Mouse (Mus musculus) gastrocnemius, adult 2 months (tissue): ENCODE measurements around the gene Aff4. TPM values are rescaled to one million over a fixed set of nuclear protein-coding genes. Genes with fewer than 3 reads are reported as not detected.
A peak's percentile ranks its signal among the peaks of the same experiment; 100 is the strongest.

ENCODE experiments used
- DNase-seq: peaks from one replicate; pipeline ENCODE4 v3.0.0; 2022
- H3K27ac ChIP-seq: fragments of 200-600 bp; 2 replicates; pipeline ENCODE4 v1.8.1; 2022; ENCODE audit warnings: mild to moderate bottlenecking
- H3K4me3 ChIP-seq: fragments of 200-600 bp; 2 replicates; pipeline ENCODE4 v1.8.1; 2022; ENCODE audit warnings: mild to moderate bottlenecking, moderate library complexity
- CTCF ChIP-seq: fragments of 200-600 bp; IDR thresholded peaks from 2 replicates; pipeline ENCODE4 v1.8.1; 2022; ENCODE audit warnings: antibody characterized with exemption, mild to moderate bottlenecking, moderate library complexity
- intact Hi-C: fragments of 180-260 bp; cut with DNase I; formaldehyde crosslinking; loops from one replicate; pipeline ENCODE4 v1.15.1; 2025
- total RNA-seq, 2 experiments: library from RNA; stranded (reverse); gene quantifications; 2 replicates each; pipeline ENCODE4 v1.2.3; 2021

Gene Aff4
- total RNA-seq, 2 experiments from 2014 or later, result 99.7 to 107 TPM

DNA sequence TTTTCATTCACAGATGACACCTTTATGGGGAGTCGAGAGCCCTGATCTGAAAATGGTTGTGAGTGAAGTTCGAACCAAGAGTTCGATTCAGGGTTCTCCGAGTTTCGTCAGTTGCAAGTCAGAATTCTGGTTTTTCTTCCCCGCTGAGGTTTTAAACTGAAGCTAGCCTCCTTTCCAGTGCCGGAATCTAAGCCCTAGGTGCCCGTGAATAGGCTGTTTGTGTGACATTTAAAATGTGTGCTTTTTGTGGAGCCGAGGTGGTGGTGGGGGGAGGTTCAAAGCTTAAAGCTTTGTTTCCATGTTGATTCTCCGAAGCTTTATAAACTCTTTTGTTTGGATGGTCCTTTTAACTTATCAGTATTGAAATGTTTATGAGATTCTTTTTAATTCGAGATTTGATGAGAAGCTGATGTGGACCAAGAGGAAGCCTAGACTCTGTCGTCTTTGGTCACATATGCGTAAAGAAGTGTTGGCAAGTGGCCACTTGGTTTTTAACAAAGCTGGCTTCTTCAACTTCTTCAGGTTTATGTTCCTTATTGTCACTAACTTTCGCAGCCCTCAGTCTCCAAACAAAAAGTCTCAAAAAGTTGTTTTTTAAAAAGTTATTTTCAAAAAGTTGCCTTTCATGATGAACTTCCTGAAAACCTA, 1.4 kb downstream of the Aff4 start:
- intact Hi-C loops, result loop anchor here (2.0 kb wide), 1 partner anchor 53 kb away; no protein-coding TSS in a partner anchor
- no peak for TF ChIP-seq CTCF
- H3K4me3 ChIP-seq, result peak overlapping the region; percentile 85
- peak overlapping the region; percentile 99 for H3K27ac ChIP-seq
- DNase-seq, result no peak

DNA sequence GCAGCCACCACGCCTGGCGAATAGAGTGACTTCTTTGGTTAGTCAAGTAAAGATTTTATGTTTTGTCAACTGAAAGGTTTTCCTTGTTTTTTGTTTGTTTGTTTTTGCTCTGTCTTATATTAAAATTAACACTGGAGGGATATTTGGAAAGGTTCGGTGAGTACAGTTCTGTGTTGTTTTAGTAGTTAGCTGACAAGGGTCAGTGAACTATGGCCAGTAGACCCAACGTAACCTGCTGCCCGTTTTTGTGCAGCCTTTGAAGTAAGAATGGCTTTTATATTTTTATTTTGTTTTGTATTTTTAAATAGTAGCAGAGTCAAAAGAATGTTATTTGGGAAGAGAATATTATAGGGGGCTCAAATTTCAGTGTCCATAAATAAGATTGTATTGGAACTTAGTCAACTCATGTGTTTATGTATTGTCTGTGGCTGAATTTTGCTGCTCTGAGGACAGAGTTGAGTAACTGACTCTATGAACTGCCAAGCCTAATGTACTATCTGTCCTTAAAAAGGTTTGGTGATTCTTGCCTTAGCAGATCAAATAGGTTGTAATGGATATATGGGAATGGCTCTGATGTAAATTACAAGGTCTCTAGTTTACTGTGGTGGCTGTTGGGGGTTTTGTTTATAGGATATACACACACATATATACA, 8.0 kb downstream of the Aff4 start:
- TF ChIP-seq CTCF, result no peak
- intact Hi-C loops, result no loop called here
- no peak for DNase-seq
- no peak overlapping the region for H3K4me3 ChIP-seq
- no peak overlapping the region; the same call in 1 of the 2 replicates for H3K27ac ChIP-seq

DNA sequence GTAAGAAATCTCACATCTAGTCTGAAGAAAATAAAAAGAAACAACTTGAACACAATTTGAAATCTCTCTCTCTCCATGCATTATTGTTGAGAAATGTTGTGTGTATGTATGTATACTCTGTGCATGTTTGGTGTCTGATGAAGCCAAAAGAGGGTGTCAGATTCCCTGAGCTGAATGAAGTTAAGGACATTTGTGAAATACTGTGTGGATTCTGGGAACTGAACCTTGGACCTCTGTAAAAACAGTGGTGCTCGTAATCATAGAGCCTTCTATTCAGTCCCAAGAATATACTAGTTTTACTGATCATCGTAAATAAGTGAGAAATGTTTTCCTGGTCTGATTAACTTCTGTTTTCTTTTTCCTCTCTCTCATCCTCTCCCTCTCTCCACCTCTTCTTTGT, 16.4 kb downstream of the Aff4 start:
- TF ChIP-seq CTCF, result no peak
- H3K27ac ChIP-seq, result no peak overlapping the region
- intact Hi-C loops, result no loop called here
- H3K4me3 ChIP-seq, result no peak overlapping the region
- DNase-seq, result no peak

DNA sequence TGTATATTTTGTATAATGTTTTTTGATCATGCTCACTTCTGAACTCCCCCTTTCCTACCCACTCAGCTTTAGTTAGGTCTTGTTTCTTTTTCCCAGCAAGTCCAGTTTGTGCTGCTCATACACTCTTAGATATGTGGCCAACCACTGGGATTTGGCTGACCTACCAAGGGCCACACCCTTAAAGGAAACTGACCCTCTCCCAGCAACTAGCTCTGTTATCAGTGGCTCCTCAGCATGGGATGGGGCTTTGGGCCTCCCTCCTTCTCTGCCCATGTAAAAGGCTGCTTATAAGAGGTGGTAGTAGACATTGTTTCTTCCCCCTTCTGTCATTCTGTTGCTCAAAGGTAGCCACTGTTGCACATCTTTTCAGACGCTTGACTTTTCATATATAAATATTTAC, 28.3 kb downstream of the Aff4 start:
- intact Hi-C loops, result no loop called here
- H3K27ac ChIP-seq, result no peak overlapping the region
- no peak overlapping the region for H3K4me3 ChIP-seq
- TF ChIP-seq CTCF, result no peak
- DNase-seq, result peak; percentile 22

DNA sequence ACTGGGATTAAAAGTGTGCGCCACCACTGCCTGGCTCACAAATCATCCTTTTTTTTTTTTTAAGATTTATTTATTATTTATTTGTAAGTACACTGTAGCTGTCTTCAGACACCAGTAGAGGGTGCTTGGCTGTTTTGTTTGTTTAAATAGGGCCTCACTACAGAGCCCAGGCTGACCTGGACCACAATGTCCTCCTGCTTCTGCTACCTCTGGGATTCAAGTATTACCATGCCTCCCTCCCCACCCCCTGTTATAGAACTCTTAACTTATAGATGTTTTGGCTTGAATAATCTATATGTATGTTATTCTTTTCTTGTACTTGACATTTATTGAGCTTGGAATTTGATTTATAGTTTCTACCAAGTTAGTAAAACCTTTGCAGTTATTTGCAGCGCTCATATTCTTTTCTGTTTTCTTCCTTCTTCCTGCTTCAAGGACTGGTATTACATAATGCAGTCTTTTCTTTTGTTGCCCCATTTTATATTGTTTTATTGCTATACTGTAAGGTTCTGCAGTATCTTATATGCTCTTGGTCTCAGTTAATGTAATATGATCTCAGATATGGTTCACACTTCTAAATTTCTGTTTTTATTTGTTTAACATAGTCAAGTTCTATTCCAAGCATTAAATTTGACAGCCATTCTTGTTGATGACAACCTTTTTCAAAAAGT, 33.3 kb downstream of the Aff4 start:
- H3K4me3 ChIP-seq, result no peak overlapping the region
- H3K27ac ChIP-seq, result no peak overlapping the region
- no peak for DNase-seq
- TF ChIP-seq CTCF, result no peak
- intact Hi-C loops, result no loop called here

DNA sequence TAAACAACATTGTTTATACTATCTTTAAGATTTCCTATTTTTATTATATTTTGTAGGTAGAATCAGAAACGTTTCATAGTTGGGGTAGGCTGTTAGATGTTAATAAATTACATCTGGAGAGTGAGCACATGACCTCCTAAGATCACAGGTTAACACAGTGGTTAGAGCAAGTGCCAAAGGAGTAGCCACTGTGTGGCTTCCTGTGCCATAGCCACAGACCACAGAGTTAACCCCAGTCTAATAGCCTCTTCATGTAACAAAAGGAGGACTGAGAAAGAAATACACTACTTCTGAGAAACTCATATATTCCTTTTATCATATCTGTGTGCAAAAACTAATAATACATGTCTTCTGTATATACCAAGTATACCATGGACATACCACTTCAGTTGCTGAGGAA, 43.2 kb downstream of the Aff4 start:
- DNase-seq, result no peak
- intact Hi-C loops, result no loop called here
- no peak for TF ChIP-seq CTCF

DNA sequence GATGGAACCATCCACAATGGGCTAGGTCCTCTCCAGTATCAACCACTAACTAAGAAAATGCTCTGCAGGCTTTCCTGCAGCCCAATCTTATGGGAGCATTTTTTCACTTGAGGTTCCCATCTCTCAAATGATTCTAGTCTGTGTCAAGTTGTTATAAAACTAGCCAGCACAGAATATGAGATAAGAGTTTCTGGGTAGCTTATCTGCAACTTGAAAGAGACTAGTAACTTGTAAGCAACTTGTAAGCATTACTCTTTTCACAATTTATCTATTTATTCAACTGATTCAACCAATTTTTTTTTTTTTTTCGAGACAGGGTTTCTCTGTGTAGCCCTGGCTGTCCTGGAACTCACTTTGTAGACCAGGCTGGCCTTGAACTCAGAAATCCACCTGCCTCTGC, 53.0 kb downstream of the Aff4 start:
- DNase-seq, result no peak
- no peak overlapping the region for H3K4me3 ChIP-seq
- intact Hi-C loops, result no loop called here
- TF ChIP-seq CTCF, result no peak
- no peak overlapping the region for H3K27ac ChIP-seq

More for the DNA sequence above, 43.2 kb downstream of the Aff4 start:
- Histone ChIP-seq H3K4me3 (no peak overlapping the region), H3K27ac (no peak overlapping the region)

DNA sequence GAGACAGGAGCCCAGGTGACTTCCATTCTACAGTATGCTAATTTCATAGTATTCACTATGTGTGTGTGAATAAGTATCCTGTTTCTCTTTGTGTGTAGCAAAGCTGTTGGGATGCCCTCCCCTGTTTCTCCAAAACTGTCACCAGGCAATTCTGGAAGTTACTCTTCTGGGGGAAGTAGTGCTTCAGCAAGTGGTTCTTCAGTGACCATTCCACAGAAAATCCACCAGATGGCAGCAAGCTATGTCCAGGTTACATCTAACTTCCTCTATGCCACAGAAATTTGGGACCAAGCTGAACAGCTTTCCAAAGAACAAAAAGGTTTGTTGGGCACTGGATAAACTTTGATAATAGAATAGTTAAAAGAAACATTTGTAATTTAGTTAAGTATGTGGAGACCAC, 61.1 kb downstream of the Aff4 start:
- TF ChIP-seq CTCF, result peak; percentile 72
- Histone ChIP-seq H3K27ac (no peak overlapping the region), H3K4me3 (no peak overlapping the region)
- no peak for DNase-seq
- intact Hi-C loops, result no loop called here

DNA sequence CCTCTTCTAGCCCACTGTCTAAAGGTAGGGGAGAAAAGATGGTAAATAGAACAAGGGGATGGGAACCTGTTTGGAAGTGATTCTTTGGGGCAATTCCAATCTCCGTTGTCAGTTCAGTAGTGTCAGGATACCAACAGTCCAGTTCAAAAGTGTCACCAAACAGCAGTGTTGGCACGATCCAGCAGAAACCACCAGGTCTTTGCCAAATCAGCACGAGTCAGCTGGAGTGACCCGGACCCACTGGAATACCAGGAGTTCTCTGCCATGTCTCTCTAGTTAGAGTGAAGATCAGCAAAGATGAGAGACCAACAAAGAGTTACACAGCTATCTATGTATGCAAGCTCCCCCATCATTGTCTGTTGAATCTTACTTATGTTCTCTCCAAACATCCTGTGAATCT, 63.2 kb downstream of the Aff4 start:
- intact Hi-C loops, result no loop called here
- no peak for TF ChIP-seq CTCF
- DNase-seq, result no peak
- Histone ChIP-seq H3K4me3 (no peak overlapping the region), H3K27ac (no peak overlapping the region)

DNA sequence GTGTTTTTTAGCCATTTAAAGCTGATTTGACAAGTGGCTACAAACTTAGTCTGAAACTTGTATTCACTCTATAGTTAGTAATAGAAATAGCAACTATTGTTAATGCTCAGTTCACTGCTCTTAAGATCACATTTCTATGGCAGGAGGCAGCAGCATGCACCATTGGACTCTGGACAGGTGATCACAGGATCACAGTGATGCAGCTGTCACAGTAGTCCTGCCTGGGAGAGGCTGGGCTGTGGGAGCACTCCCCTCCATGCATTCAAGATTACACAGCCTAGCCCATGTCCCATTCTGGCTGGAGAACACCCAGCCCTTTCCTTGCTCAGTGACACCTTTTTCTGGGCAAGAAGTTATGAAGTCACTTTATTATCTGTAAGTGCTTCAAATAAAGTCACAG, 67.4 kb downstream of the Aff4 start:
- intact Hi-C loops, result no loop called here
- no peak for DNase-seq
- no peak overlapping the region for H3K27ac ChIP-seq
- H3K4me3 ChIP-seq, result no peak overlapping the region
- TF ChIP-seq CTCF, result no peak

DNA sequence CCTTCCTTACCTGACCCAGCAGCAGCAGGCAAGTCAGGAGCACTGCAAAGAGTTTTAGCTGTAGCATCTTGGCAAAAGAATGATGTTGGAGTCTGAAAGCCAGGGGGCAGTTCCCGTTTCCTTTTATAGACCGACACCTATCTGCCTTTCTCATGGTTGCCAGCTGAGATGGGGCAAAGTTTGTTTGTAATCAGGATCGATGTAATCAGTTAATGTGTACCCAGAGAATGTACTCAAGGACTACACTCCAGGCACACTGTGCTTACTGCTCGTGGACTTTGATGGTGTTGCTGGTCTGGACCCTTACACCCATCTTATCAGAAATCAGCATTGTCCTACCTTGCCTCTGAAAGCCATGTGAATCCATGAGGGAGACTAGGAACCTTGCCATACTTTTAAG, 72.4 kb downstream of the Aff4 start, which contains the start of gene Leap2:
Gene Leap2 (minus strand): TSS at position 135 of the 400 bp plus-strand sequence.
- Histone ChIP-seq H3K27ac (no peak within 1 kb of the TSS), H3K4me3 (no peak within 1 kb of the TSS)
- no peak for DNase-seq
- no peak for TF ChIP-seq CTCF
- intact Hi-C loops, result no loop called here

DNA sequence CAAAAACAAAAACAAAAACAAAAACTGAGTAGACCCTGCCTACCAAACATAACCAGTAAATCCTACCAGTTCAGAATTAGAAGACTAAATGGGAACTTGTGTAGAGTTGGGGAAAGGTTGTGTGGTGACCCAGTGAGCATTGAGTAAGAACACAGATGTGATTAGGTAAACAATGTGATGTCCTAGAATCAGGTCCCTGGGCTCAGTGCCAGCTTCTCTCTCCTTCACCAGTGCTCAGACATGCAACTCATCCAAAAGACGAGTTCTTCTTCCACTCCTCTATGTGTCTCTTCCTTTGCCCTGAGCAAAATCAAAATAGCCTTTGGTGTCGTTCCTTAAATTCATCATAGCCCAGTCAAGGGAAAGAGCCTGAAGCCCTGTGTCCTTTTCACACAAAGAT, 74.2 kb downstream of the Aff4 start:
- Histone ChIP-seq H3K27ac (no peak overlapping the region), H3K4me3 (no peak overlapping the region)
- intact Hi-C loops, result no loop called here

DNA sequence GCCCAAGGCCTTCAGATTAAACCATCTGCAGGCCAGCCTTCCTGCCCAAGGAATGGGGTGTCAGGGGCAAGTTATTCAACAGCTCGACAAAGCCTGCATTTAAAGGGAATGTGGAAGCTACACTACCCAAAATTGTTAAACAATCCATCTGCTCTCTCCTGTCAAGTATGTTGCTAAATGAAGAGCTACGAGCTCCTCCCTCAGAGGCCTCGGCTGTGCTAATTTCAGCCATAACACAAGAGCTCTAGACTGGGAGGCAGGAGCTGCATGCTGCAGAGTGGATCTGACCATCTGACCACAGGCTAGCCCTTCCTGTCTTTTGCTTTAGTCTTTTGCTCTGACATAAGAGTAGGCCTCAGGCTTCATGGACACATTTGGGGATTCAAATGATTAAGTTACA, 74.6 kb downstream of the Aff4 start:
- no peak overlapping the region for H3K27ac ChIP-seq
- DNase-seq, result no peak
- TF ChIP-seq CTCF, result no peak
- intact Hi-C loops, result no loop called here
- H3K4me3 ChIP-seq, result no peak overlapping the region

More for the DNA sequence above, 74.2 kb downstream of the Aff4 start:
- DNase-seq, result no peak
- no peak for TF ChIP-seq CTCF
